34 mouse cellular contexts compared by ENCODE assay signal in the genomic region with DNA sequence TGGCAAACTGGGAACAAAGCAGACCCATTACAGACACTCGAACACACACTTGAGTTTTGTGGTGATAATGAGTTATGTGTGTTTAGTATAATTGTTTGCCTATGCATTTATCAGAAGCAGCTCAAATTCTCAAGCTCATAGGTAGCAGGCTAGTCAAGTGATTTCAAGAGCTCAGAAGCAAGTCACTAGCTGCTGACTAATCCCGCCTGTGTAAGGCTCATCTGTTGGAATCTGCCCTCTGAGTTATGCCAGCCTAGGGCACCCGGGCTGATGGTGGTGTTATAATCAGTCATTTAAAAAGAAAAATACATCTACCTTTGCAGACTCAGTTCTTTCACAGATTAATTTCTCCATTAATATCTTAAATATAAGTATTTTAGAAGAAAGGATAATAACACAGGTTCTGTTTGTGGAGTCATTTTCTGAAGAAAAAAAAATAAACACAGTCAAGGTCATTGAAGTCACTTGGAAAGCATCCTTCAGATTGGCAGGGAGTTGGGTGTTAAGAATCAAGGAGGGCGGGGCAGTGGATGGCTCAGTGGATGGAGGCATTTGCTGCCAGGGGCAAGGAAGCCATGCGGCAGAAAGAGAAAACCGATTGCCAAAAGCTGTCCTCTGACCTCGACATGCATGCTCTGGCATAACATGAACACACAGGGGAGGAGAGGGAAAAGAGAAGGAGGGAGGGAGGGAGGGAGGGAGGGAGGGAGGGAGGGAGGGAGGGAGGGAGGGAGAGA. TPM values are rescaled to one million over a fixed set of nuclear protein-coding genes. Genes with fewer than 3 reads are reported as not detected.
A peak's percentile ranks its signal among the peaks of the same experiment; 100 is the strongest.
DNase-seq lines count a peak whose midpoint lies in the region; ATAC-seq and TF ChIP-seq lines count a peak whose summit lies in the region.
"Had no signal": no experiment of that assay in that cellular context is flagged by ENCODE, and none has a peak within 500 bp of the region (broad histone marks: within the 10 kb centered on the region; RNA-seq: fewer than 3 reads in every experiment).

No protein-coding gene starts in this region.

- H3K9ac ChIP-seq in midbrain, postnatal 0 days (replicated peaks; ENCODE audit: low read length, poor library complexity, severe bottlenecking) = no peak overlapping the region
- H3K9ac ChIP-seq in midbrain, embryonic 14.5 days (replicated peaks; ENCODE audit: low read length) = no peak overlapping the region
- H3K9ac ChIP-seq: forebrain, embryonic 13.5 days; hindbrain, embryonic 12.5 days; hindbrain, embryonic 15.5 days had no signal

- H3K27me3 ChIP-seq in midbrain, postnatal 0 days (ENCODE audit: insufficient read depth, low read length) = no peaks in the 10 kb centered on the region
- H3K27me3 ChIP-seq in midbrain, embryonic 14.5 days (ENCODE audit: control insufficient read depth, insufficient read depth, low read length) = no peaks in the 10 kb centered on the region
- H3K27me3 ChIP-seq: CH12.LX; forebrain, embryonic 13.5 days; hindbrain, embryonic 12.5 days; hindbrain, embryonic 15.5 days had no signal

- no peak for ATAC-seq in midbrain, postnatal 0 days (ENCODE audit: low FRiP score)
- no peak for ATAC-seq in midbrain, embryonic 14.5 days (ENCODE audit: low FRiP score, low TSS enrichment)
- ATAC-seq: forebrain, embryonic 13.5 days; forebrain, embryonic 16.5 days; inflammation-experienced regulatory T-cells, adult 6 months; intestine, embryonic 16.5 days had no signal

- no peak overlapping the region for H3K4me2 ChIP-seq in midbrain, postnatal 0 days (ENCODE audit: low read depth, low read length, poor library complexity, severe bottlenecking)
- no peak overlapping the region for H3K4me2 ChIP-seq in midbrain, embryonic 14.5 days (ENCODE audit: low read length)
- H3K4me2 ChIP-seq: forebrain, embryonic 13.5 days; heart, embryonic 11.5 days; hindbrain, embryonic 12.5 days; hindbrain, embryonic 15.5 days had no signal

- no peaks in the 10 kb centered on the region for H3K9me3 ChIP-seq in midbrain, postnatal 0 days (ENCODE audit: low read length)
- no peaks in the 10 kb centered on the region for H3K9me3 ChIP-seq in midbrain, embryonic 14.5 days (ENCODE audit: control insufficient read depth, low read length)
- H3K9me3 ChIP-seq: forebrain, embryonic 10.5 days; forebrain, embryonic 13.5 days; G1E; hindbrain, embryonic 12.5 days; hindbrain, embryonic 15.5 days had no signal

- peak; percentile 52 for DNase-seq in adrenal gland, adult 2 months
- no peak for DNase-seq in adrenal gland, adult 8-10 months
- DNase-seq in cerebellum, postnatal 14 days = peak; percentile 44 to 45
- no peak for DNase-seq in cerebellum, adult 18-20 months
- peak; percentile 44 for DNase-seq in left cerebral cortex, postnatal 4 days
- DNase-seq in left cerebral cortex, adult 11 months (ENCODE audit: low spot score) = no peak
- peak; percentile 31 for DNase-seq in midbrain, postnatal 0 days (ENCODE audit: low spot score)
- no peak for DNase-seq in midbrain, embryonic 14.5 days
- DNase-seq: adrenal gland, postnatal 10 days; B cell, adult 2 months; cerebellum, adult 11-12 months; cerebellum, adult 9-11 months; gastrocnemius, adult 2 months; gastrocnemius, postnatal 14 days; heart, adult 11 months had no signal

- H3K4me1 ChIP-seq in midbrain, postnatal 0 days (ENCODE audit: insufficient read depth, low read length) = no peaks in the 10 kb centered on the region
- no peaks in the 10 kb centered on the region for H3K4me1 ChIP-seq in midbrain, embryonic 14.5 days (ENCODE audit: control insufficient read depth, insufficient read depth, low read length)
- H3K4me1 ChIP-seq: forebrain, embryonic 10.5 days; forebrain, embryonic 13.5 days; hindbrain, embryonic 12.5 days; hindbrain, embryonic 15.5 days had no signal

- no peaks in the 10 kb centered on the region for H3K36me3 ChIP-seq in midbrain, postnatal 0 days (ENCODE audit: insufficient read depth, low read length)
- no peaks in the 10 kb centered on the region for H3K36me3 ChIP-seq in midbrain, embryonic 14.5 days (ENCODE audit: control insufficient read depth, insufficient read depth, low read length)
- H3K36me3 ChIP-seq: forebrain, embryonic 10.5 days; G1E; hindbrain, embryonic 12.5 days; hindbrain, embryonic 15.5 days had no signal

- intact Hi-C loops in left cerebral cortex, postnatal 4 days (cut with DNase I) = no loop called here

- no peak for TF ChIP-seq CTCF in midbrain, postnatal 0 days (IDR thresholded peaks at IDR 0.05)

- 81% methylated on average over 7 of the region's 7 CpGs for WGBS in midbrain, postnatal 0 days
- WGBS in midbrain, embryonic 14.5 days = 89% methylated on average over 7 of the region's 7 CpGs

- H3K27ac ChIP-seq in midbrain, postnatal 0 days (ENCODE audit: low read depth, low read length) = no peak overlapping the region
- no peak overlapping the region for H3K27ac ChIP-seq in midbrain, embryonic 14.5 days (replicated peaks; ENCODE audit: low read depth, low read length)
- H3K27ac ChIP-seq: forebrain, embryonic 10.5 days; forebrain, embryonic 13.5 days; gastrocnemius, adult 2 months; hindbrain, embryonic 12.5 days; hindbrain, embryonic 15.5 days had no signal

- no peak overlapping the region for H3K4me3 ChIP-seq in midbrain, postnatal 0 days (ENCODE audit: low read depth, low read length)
- H3K4me3 ChIP-seq in midbrain, embryonic 14.5 days (replicated peaks; ENCODE audit: low read depth, low read length) = no peak overlapping the region
- H3K4me3 ChIP-seq: forebrain, embryonic 10.5 days; forebrain, embryonic 13.5 days; gastrocnemius, adult 2 months; hindbrain, embryonic 12.5 days; hindbrain, embryonic 15.5 days had no signal

RNA-seq across cellular contexts. Expression of a gene that starts 34.0 kb away (rescaled TPM):
- not detected for total RNA-seq in adrenal gland, adult 2 months (2021)
- polyA plus RNA-seq in adrenal gland, adult 2 months (2012; rRNA removed) = not detected in 2 replicates
- total RNA-seq in adrenal gland, adult 8-10 months (2022) = not detected
- total RNA-seq in left cerebral cortex, postnatal 4 days (2021) = under 1 TPM; 0.34 to 0.72 TPM
- total RNA-seq in midbrain, postnatal 0 days (2014; rRNA removed) = not detected in 2 replicates
- polyA plus RNA-seq in midbrain, postnatal 0 days (2015; fragmentation: Nextera tagmentation; extraction: Ambion mirVana) = not detected in 2 replicates
- not detected in 2 replicates for polyA plus RNA-seq in midbrain, embryonic 14.5 days (2014; fragmentation: Nextera tagmentation; extraction: Ambion mirVana)
- total RNA-seq: adrenal gland, postnatal 10 days; CH12.LX; G1E; gastrocnemius, adult 2 months; gastrocnemius, postnatal 14 days; gastrocnemius, postnatal 4 days; heart, adult 8-10 months; heart, postnatal 25 days; hematopoietic stem cell, adult 5-6 weeks had no signal
- polyA plus RNA-seq: brain, embryonic 14.5 days; embryonic facial prominence, embryonic 11.5 days; embryonic facial prominence, embryonic 14.5 days; forebrain, embryonic 10.5 days; forebrain, embryonic 13.5 days; forebrain, embryonic 16.5 days; G1E; heart, embryonic 11.5 days; heart, embryonic 14.5 days; heart, postnatal 0 days; hindbrain, embryonic 12.5 days; hindbrain, embryonic 15.5 days; inflammation-experienced regulatory T-cells, adult 6 months; intestine, embryonic 16.5 days had no signal

Comparison
In these comparisons a context has a peak if more than half of its experiments do, and no peak if none do; other contexts are left out.
1. DNase-seq: peak in adrenal gland, adult 2 months (single experiment), cerebellum, postnatal 14 days (2 of 2), left cerebral cortex, postnatal 4 days (single experiment) and midbrain, postnatal 0 days (single experiment); none in adrenal gland, adult 8-10 months (single experiment), cerebellum, adult 18-20 months (0 of 2), left cerebral cortex, adult 11 months (single experiment) and midbrain, embryonic 14.5 days (single experiment).